Mouse (Mus musculus) limb, embryonic 11.5 days (tissue): ENCODE measurements around the gene Arap1. TPM values are rescaled to one million over a fixed set of nuclear protein-coding genes. Genes with fewer than 3 reads are reported as not detected.

ENCODE experiments used
- ATAC-seq: fragments of 200-750 bp; cut with Nextera tagmentation; 2 replicates; pipeline ENCODE4 v1.8.0; 2017; ENCODE audit warnings: low read depth; ENCODE audit not compliant: insufficient number of reproducible peaks, low FRiP score, low TSS enrichment
- DNase-seq: peaks from one replicate; pipeline ENCODE4 v3.0.0-alpha.2; 2015; ENCODE audit warnings: low spot score
- H3K27ac ChIP-seq: fragments of 300-500 bp; sonication (generic); replicated peaks from 2 replicates; pipeline ENCODE4 v1.5.1; 2014; ENCODE audit warnings: low read depth, mild to moderate bottlenecking, low read length
- H3K27me3 ChIP-seq: fragments of 300-500 bp; sonication (generic); 2 replicates; pipeline ENCODE4 v1.6.1; 2014; ENCODE audit warnings: mild to moderate bottlenecking, low read length, mixed read lengths; ENCODE audit not compliant: control insufficient read depth, insufficient read depth
- H3K36me3 ChIP-seq: fragments of 300-500 bp; sonication (generic); 2 replicates; pipeline ENCODE4 v1.6.1; 2014; ENCODE audit warnings: mild to moderate bottlenecking, low read length, moderate library complexity, mixed read lengths; ENCODE audit not compliant: control insufficient read depth, insufficient read depth
- H3K4me1 ChIP-seq: fragments of 300-500 bp; sonication (generic); 2 replicates; pipeline ENCODE4 v1.6.1; 2014; ENCODE audit warnings: low read length, mixed read lengths; ENCODE audit not compliant: control insufficient read depth, insufficient read depth
- H3K4me2 ChIP-seq: fragments of 300-500 bp; sonication (generic); 2 replicates; pipeline ENCODE4 v1.6.1; 2014; ENCODE audit warnings: low read depth, mild to moderate bottlenecking, moderate library complexity; ENCODE audit not compliant: severe bottlenecking
- H3K4me3 ChIP-seq: fragments of 300-500 bp; sonication (generic); 2 replicates; pipeline ENCODE4 v1.5.1; 2014; ENCODE audit warnings: low read depth, low read length
- H3K9ac ChIP-seq: fragments of 300-500 bp; sonication (generic); 2 replicates; pipeline ENCODE4 v1.6.1; 2014; ENCODE audit warnings: mild to moderate bottlenecking, low read length
- H3K9me3 ChIP-seq: fragments of 300-500 bp; sonication (generic); 2 replicates; pipeline ENCODE4 v1.6.1; 2016; ENCODE audit warnings: low read length; ENCODE audit not compliant: control insufficient read depth
- WGBS: fragments of 180-500 bp; shearing (Covaris S2); extraction: QIAGEN DNeasy Blood & Tissue Kit; methylation state at CpG from one replicate; pipeline ENCODE4 v1.1.7; 2014; 5-methylcytosine and 5-hydroxymethylcytosine counted together
- polyA plus RNA-seq: library from polyadenylated mRNA; unstranded; fragments of >200 nt; fragmentation: Nextera tagmentation; extraction: Ambion mirVana; gene quantifications from 2 replicates; pipeline ENCODE4 v1.2.1, GENCODE M21; 2014

Arap1 gene
- polyA plus RNA-seq, 1 experiment from 2014 or later, result 14.3 TPM

DNA sequence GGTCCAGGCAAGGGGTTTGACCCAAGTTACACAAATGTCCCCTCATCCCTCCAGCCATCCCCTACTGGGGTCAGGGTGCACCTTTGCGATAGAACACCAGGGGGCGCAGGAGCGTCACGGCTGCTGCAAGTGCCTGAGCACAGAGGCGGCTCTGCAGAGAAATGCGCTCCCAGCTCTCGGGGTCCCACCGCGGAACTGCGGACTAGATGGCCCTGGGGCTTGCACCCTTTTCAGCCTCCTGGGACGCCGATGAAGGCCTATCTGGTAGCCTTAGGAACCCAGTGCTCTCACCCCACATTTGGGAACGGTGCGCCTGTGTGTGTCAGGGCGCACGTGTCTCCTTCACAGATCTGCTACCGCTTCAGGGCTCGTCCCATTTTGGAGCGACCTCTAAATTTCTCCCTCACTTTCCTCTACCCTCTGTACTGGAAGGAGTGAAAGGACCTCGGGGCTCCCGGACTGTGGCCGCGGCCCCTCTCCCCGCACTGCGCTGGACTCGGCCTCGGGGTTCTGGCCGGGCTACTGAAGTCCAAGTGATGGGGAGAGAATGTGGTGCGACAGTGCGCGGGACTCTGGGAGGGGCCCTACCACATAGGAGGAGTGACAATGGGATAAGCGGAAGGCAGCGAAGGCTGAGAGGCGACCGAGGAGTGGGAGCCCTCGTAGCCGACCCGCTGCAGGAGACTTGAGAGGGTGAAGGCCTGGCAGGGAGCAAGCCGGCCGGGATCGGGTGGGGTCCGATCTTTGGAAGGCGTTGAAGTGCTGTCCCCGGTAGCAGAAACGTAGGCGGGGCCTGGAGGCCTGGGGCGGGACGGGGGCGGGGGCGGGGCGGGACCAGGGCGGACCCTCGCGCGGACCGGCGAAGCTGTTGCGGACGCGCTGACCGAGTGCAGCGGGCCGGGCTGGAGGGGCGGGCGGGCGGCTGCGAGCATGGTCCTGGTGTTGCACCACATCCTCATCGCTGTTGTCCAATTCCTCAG lies 102.8 kb downstream of the Arap1 start:
- no peak overlapping the region for H3K9ac ChIP-seq
- H3K27ac ChIP-seq, result no peak overlapping the region
- peak; percentile 72 for ATAC-seq

GRCm38 (mm10) chr7:101452669-101453068 lies 104.8 kb downstream of the Arap1 start:
- Histone ChIP-seq H3K9me3 (no peaks in the 10 kb centered on the region), H3K27me3 (peaks cover 21% of the 10 kb centered on the region), H3K27ac (no peak overlapping the region), H3K4me1 (no peaks in the 10 kb centered on the region), H3K4me3 (no peak overlapping the region), H3K9ac (no peak overlapping the region), H3K36me3 (no peaks in the 10 kb centered on the region), H3K4me2 (no peak overlapping the region)
- no peak for DNase-seq
- WGBS, result 93% methylated on average over 3 of the region's 3 CpGs
- ATAC-seq, result no peak

More for the DNA sequence above, 102.8 kb downstream of the Arap1 start:
- peak; percentile 95 for DNase-seq
- Histone ChIP-seq H3K27me3 (peaks cover 21% of the 10 kb centered on the region), H3K4me2 (peak overlapping the region; percentile 92), H3K9me3 (no peaks in the 10 kb centered on the region), H3K36me3 (no peaks in the 10 kb centered on the region), H3K4me3 (peak overlapping the region; percentile 44), H3K4me1 (no peaks in the 10 kb centered on the region)
- WGBS, result under 1% methylated on average over 57 of the region's 68 CpGs

- H3K4me1 ChIP-seq, result no peaks in the 10 kb centered on the region
- H3K27ac ChIP-seq, result no peak overlapping the region
- no peak overlapping the region for H3K9ac ChIP-seq
- H3K27me3 ChIP-seq, result peaks cover 21% of the 10 kb centered on the region
- no peak overlapping the region for H3K4me2 ChIP-seq
- no peaks in the 10 kb centered on the region for H3K36me3 ChIP-seq
- ATAC-seq (no peak), DNase-seq (no peak)
- no peak overlapping the region for H3K4me3 ChIP-seq
- no peaks in the 10 kb centered on the region for H3K9me3 ChIP-seq
- 82% methylated on average over 3 of the region's 3 CpGs for WGBS
These were observed 105.4 kb downstream of the Arap1 start for GRCm38 (mm10) chr7:101453296-101453695.

GRCm38 (mm10) chr7:101453725-101454124 lies 105.9 kb downstream of the Arap1 start:
- no peak for ATAC-seq
- 39% methylated on average over 8 of the region's 8 CpGs for WGBS
- no peak for DNase-seq

DNA sequence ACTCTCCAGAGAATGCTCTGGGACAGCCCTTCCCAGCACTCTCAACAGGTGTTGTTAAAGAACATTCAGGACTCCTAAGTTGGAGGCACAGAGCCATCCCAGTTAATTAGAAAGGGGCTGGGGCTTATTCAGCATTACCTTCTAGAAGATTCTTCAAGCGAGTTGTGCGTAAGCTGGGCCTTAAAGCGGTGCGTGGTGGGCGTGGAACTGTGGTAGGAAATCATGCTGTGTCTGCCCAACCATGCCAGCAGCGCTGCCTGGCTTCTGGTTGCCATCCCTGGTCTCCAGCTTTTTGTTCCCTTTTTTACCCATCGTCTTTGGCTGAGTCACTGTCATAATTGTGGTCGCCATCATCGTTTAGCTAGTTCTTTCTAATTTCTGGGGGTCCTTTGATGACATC lies 106.6 kb downstream of the Arap1 start:
- Histone ChIP-seq H3K27me3 (peaks cover 21% of the 10 kb centered on the region), H3K36me3 (no peaks in the 10 kb centered on the region)
- 88% methylated on average over 9 of the region's 9 CpGs for whole genome bisulfite sequencing

More at GRCm38 (mm10) chr7:101453725-101454124, 105.9 kb downstream of the Arap1 start:
- Histone ChIP-seq H3K27ac (no peak overlapping the region), H3K9me3 (no peaks in the 10 kb centered on the region), H3K4me1 (no peaks in the 10 kb centered on the region), H3K9ac (no peak overlapping the region), H3K27me3 (peaks cover 21% of the 10 kb centered on the region), H3K36me3 (no peaks in the 10 kb centered on the region), H3K4me3 (no peak overlapping the region), H3K4me2 (no peak overlapping the region)

GRCm38 (mm10) chr7:101455141-101455540 lies 107.3 kb downstream of the Arap1 start:
- no peak for DNase-seq
- Histone ChIP-seq H3K9me3 (no peaks in the 10 kb centered on the region), H3K27me3 (peaks cover 21% of the 10 kb centered on the region), H3K4me3 (no peak overlapping the region), H3K4me2 (no peak overlapping the region), H3K4me1 (no peaks in the 10 kb centered on the region), H3K27ac (no peak overlapping the region), H3K9ac (no peak overlapping the region), H3K36me3 (no peaks in the 10 kb centered on the region)
- no peak for ATAC-seq
- WGBS, result 83% methylated on average over 6 of the region's 6 CpGs

More for the DNA sequence above, 106.6 kb downstream of the Arap1 start:
- no peak overlapping the region for H3K27ac ChIP-seq
- no peak overlapping the region for H3K4me3 ChIP-seq
- no peaks in the 10 kb centered on the region for H3K9me3 ChIP-seq
- DNase-seq (no peak), ATAC-seq (no peak)
- no peaks in the 10 kb centered on the region for H3K4me1 ChIP-seq
- H3K9ac ChIP-seq, result no peak overlapping the region
- no peak overlapping the region for H3K4me2 ChIP-seq

DNA sequence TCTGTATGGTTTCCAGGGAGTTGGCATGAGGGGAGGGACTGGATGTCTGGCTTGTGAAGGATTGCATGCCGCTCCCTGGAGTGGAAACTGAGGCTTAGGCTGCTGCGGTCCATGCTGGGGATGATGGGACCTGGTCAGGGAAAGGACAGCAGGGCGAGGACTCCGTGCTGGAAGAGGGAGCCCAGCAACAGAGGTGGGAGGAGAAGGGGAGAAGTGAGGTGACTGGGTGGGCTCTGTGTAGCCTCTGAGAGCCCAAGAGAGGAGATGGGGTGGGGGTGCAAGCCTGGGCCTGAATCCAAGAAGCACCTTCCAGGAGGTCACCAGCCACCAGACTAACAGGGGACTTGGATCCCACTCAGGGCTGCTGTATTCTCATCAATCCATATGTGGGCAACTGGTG lies 108.5 kb downstream of the Arap1 start:
- no peak overlapping the region for H3K9ac ChIP-seq
- H3K9me3 ChIP-seq, result no peaks in the 10 kb centered on the region
- no peak overlapping the region for H3K4me2 ChIP-seq
- no peak overlapping the region for H3K4me3 ChIP-seq
- no peak overlapping the region for H3K27ac ChIP-seq
- no peaks in the 10 kb centered on the region for H3K4me1 ChIP-seq
- H3K36me3 ChIP-seq, result no peaks in the 10 kb centered on the region
- no peak for DNase-seq
- ATAC-seq, result no peak
- H3K27me3 ChIP-seq, result peaks cover 18% of the 10 kb centered on the region
- 66% methylated on average over 4 of the region's 4 CpGs for WGBS

DNA sequence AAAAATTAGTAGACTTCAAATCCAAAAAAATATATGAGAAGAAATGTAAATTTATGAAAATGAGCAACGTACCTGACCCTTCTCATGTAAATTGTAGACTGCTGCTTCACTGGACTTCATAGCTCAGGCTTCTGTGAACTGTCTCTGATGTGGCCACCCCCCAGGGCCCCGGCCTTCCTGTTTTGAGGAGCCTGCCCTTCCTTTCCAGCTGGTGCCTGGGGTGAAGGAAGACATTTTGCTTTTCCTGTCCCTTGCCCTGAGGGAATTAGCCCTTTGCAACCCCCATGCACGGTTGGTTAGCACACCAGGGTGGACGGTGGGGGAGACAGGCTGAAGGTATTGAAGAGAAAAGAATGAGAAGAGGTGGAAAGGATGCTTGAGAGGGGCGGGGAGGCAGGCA lies 108.9 kb downstream of the Arap1 start:
- Histone ChIP-seq H3K9ac (no peak overlapping the region), H3K4me1 (no peaks in the 10 kb centered on the region), H3K36me3 (no peaks in the 10 kb centered on the region), H3K9me3 (no peaks in the 10 kb centered on the region), H3K4me2 (no peak overlapping the region), H3K4me3 (no peak overlapping the region), H3K27ac (no peak overlapping the region), H3K27me3 (peaks cover 14% of the 10 kb centered on the region)
- WGBS, result 32% methylated on average over 5 of the region's 5 CpGs
- DNase-seq (no peak), ATAC-seq (no peak)
